Mouse (Mus musculus): Measurements from ENCODE around the gene Nqo1.

- TF ChIP-seq POLR2A (IDR thresholded peaks at IDR 0.05; ENCODE audit: insufficient read depth, low read depth, low read length) (no peak), CTCF (IDR thresholded peaks at IDR 0.05) (no peak), EP300 (IDR thresholded peaks at IDR 0.05; ENCODE audit: insufficient read depth, low read depth, low read length) (no peak)
These were observed 17.9 kb downstream of the Nqo1 start for GRCm38 (mm10) chr8:107385063-107385462.

Data from heart, adult 2 months (tissue).